Mouse (Mus musculus): ENCODE measurements around the gene Olfr1431. TPM values are rescaled to one million over a fixed set of nuclear protein-coding genes. Genes with fewer than 3 reads are reported as not detected.
"Not testable (repeated sequence)": the region's sequence is repeated elsewhere in the genome, so short reads cannot be mapped to it uniquely, and the experiment has no call there.

Olfr1431 gene
- not detected for total RNA-seq (2021)
- long read RNA-seq, experiment 1: 0 reads
- long read RNA-seq, experiment 2: 0 reads

GRCm38 (mm10) chr19:12200334-12200733, at the start of gene Olfr1431:
TSS of gene Olfr1431 (plus strand) at chr19:12200634.
- no peak for DNase-seq

GRCm38 (mm10) chr19:12170062-12170599, 30.3 kb upstream of the Olfr1431 start, which contains the start of gene Olfr1555-ps1:
TSS of gene Olfr1555-ps1 (minus strand) at chr19:12170112.
- DNase-seq: not testable (repeated sequence)

DNA sequence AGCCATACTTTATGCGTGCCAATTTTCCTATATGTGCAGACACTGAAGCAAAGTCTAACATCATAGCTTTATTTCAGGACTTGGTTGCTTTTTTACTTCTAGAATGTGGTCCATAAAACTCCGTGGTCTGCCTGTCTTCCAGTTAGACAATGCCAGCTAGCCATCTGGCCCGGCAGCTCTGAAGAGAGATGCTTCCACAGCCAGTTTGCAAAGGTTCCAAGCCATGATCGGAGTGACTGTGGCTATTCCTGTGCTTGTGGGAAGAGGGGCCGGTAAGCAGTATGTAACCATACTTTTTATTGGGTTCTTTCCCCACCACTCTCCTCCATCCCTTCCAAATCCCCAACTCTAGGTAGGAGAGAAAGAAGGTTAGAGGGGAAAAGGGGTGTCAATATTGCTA, 25.0 kb upstream of the Olfr1431 start:
- DNase-seq: not testable (repeated sequence)

- DNase-seq: not testable (repeated sequence)
Observed at GRCm38 (mm10) chr19:12199076-12199475, 1.4 kb upstream of the Olfr1431 start.

GRCm38 (mm10) chr19:12232496-12232895, 32.1 kb downstream of the Olfr1431 start, which contains the start of gene Olfr1432:
TSS of gene Olfr1432 (minus strand) at chr19:12232596.
- not testable (repeated sequence) for DNase-seq

DNA sequence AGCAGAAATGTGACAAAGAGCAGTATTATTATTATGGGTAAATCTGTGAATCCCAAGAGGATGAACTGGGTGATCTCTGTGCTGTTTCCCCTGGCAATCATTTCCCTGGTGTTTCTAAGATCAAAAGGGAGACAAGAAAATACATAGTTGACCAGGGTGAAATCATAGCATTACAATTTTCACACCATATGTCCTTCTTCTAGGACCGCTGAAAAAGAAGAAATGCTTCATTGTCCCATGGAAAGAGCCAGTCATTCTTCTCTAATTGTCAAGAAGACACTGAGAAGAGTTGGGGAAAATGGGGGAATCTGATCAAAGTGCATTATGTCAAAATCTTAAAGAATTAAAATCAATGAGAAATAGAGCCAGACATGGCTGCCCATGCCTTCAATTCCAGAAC, 41.1 kb downstream of the Olfr1431 start, which contains the start of gene Olfr262:
Gene Olfr262, minus strand, starts transcription at position 101 of the 400 bp plus-strand sequence.
- DNase-seq: no peak

- no peak for DNase-seq
Observed at GRCm38 (mm10) chr19:12260732-12261131, 60.3 kb downstream of the Olfr1431 start, which contains the start of gene Olfr235. TSS of gene Olfr235 (plus strand) at chr19:12261032.

Other genes starting within 250 kb of the Olfr1431 start
- 10 to 100 TPM; 77.5 to 77.9 TPM for gene Osbp, start 234.7 kb upstream of the Olfr1431 start, total RNA-seq (2021)
- not detected for gene Olfr1423, start 159.3 kb upstream of the Olfr1431 start, total RNA-seq (2021)
- gene Olfr1424, start 138.0 kb upstream of the Olfr1431 start, total RNA-seq (2021): not detected
- not detected for gene Olfr1425, start 122.9 kb upstream of the Olfr1431 start, total RNA-seq (2021)
- not detected for gene Olfr1426, start 108.6 kb upstream of the Olfr1431 start, total RNA-seq (2021)
- not detected for gene Olfr1427, start 97.3 kb upstream of the Olfr1431 start, total RNA-seq (2021)
- not detected for gene Olfr1428, start 84.7 kb upstream of the Olfr1431 start, total RNA-seq (2021)
- not detected for gene Olfr76, start 77.4 kb upstream of the Olfr1431 start, total RNA-seq (2021)
- gene Olfr1555-ps1, start 30.5 kb upstream of the Olfr1431 start, total RNA-seq (2021): not detected
- gene Olfr1432, start 32.0 kb downstream of the Olfr1431 start, total RNA-seq (2021): not detected
- not detected for gene Olfr262, start 41.0 kb downstream of the Olfr1431 start, total RNA-seq (2021)
- not detected for gene Olfr235, start 60.4 kb downstream of the Olfr1431 start, total RNA-seq (2021)
- gene Olfr1434, start 79.2 kb downstream of the Olfr1431 start, total RNA-seq (2021): not detected
- gene Olfr1436, start 98.5 kb downstream of the Olfr1431 start, total RNA-seq (2021): not detected
- not detected for gene Olfr1437, start 124.5 kb downstream of the Olfr1431 start, total RNA-seq (2021)
- gene Olfr1438-ps1, start 135.3 kb downstream of the Olfr1431 start, total RNA-seq (2021): not detected
- gene Olfr1440, start 186.6 kb downstream of the Olfr1431 start, total RNA-seq (2021): not detected
- gene Olfr1441, start 216.8 kb downstream of the Olfr1431 start, total RNA-seq (2021): not detected
- not detected for gene Pfpl, start 227.3 kb downstream of the Olfr1431 start, total RNA-seq (2021)

Data from gastrocnemius, postnatal 10 days (tissue).